Mouse (Mus musculus): ENCODE results near the gene Ccdc85c.

Ccdc85c gene

DNA sequence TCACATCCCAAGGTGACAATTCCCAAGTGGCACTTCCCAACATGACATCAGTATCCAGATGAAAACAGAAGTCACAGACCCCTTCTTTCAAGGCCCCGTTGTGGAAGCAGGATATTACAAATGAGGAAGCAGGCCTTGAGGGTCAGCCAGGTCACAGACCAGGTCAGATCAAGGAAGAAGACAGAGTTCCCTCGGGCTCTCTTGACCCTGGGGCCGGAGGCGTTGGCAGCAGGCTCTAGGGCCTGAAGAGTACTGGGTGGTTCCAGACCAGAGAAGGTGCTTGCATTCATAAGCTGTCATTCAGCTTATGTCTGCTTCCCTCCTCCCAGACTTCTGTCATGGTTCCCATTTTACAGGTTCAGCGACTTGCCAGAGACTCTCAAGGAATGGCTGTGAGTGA lies 5.5 kb downstream of the Ccdc85c start:
- no peak for DNase-seq (ENCODE audit: low read depth, low spot score)

DNA sequence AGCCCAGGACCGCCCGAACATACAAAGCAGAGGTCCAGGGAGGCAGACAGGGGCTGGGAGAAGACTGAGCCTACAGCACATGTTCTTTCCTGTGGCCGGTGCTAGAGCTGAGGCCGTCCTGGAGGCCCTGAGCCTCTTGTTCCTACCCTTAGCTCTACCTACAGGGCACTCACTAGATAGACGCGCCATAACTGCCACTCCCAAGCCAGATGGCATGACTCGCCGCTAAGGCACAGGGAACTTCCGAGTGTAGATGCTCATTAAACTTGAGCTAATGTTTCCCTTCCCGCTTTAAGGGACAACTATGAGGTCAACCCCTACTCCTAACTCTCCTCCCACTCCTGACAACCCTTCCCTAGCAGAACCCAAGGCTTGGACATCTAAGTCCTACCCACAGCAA lies 6.3 kb downstream of the Ccdc85c start:
- no peak for DNase-seq (ENCODE audit: low read depth, low spot score)

DNA sequence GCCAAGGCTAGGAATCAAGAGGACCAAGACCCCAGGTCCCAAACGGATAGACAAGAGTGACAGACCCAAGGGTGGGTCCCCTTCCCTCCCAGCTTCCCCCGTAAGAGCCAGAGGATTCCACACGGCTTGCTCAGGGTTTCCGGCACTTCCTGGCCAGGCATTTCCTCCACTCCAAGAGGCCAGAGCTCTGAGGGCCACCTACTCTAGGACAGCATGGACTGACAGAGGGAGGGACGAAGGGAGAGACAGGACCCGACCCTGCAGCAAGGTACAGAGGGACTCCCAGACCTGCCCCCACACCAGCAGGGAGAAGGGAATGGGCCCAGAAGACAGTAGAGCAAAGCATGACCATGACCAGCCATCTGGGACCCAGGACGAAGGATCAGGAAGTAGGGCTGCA lies 7.6 kb downstream of the Ccdc85c start:
- no peak for DNase-seq (ENCODE audit: low read depth, low spot score)

DNA sequence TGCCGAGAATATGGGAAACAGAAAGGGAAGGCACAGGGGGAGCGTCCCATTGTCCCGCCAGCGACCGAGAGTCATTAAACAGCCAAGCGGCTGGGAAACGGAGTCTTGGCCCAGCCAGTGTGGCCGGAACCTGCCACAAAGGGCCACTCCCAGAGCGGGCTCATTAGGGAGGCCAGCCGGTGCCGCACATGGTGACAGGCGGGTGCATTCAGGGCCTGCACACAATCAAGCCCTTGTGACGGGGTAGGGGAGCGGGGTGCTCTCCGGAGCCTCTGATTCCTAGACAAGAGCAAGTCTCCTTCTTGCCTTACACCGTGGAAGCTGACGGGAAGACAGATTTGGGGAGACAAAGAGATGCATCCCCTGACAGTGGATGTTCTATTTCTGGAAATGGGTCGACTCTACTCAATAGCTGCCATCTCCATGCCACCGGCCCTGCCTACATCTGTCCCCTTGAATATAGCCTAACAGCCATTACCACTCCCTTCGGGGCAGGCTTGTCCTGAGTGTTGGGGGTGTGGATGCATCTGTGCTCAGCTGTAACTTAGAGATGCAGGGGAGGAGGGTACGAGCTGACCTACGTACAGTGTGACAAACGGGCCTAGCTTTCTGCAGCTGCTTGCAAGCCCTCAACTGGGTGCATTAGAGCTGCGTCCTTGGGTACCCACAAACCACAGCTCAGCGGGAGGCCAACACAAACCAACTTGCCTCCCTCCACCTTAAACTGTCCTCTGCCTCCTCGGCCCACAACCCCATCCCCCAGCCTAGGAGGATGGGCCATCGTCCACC lies 9.2 kb downstream of the Ccdc85c start:
- DNase-seq (ENCODE audit: low read depth, low spot score): no peak

DNA sequence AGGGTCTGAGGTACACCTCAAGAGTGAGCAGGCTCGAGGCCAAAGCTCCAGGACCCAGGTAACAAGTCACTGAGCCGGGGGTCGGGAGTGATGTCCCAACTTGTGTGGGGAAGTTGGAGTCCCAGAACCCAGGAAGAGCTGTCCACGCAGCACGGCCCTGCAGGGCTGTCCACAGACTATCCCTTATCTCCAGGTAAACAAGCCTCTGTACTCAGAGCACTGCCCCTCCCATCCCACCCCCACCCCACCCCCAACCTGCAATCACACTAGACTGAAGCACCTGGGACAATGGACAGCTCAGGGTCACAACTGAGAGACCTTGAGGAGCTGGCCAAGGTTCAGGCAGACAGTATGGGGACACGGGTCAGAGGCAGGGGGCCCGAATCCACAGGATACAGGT lies 10.3 kb downstream of the Ccdc85c start:
- no peak for DNase-seq (ENCODE audit: low read depth, low spot score)

DNA sequence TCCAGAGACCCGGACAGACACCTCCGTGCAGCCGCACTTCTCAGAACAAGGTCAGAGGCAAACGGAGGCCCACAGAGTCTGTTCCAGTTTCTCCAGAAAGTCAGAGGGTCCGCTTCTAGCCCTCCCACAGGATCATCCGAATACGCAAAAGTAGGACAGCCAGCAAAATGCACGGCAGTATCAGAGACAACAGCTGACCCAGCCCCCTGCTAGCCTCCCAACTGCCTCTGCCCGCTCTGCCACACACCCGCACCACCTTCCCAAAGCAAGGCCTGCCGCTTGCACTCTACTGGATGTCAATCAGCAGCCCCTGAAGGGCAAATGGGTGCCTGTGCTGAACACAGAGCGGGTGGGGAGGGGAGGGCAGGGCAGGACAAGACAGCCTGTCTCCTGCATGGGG lies 14.3 kb downstream of the Ccdc85c start:
- no peak for DNase-seq (ENCODE audit: low read depth, low spot score)

DNA sequence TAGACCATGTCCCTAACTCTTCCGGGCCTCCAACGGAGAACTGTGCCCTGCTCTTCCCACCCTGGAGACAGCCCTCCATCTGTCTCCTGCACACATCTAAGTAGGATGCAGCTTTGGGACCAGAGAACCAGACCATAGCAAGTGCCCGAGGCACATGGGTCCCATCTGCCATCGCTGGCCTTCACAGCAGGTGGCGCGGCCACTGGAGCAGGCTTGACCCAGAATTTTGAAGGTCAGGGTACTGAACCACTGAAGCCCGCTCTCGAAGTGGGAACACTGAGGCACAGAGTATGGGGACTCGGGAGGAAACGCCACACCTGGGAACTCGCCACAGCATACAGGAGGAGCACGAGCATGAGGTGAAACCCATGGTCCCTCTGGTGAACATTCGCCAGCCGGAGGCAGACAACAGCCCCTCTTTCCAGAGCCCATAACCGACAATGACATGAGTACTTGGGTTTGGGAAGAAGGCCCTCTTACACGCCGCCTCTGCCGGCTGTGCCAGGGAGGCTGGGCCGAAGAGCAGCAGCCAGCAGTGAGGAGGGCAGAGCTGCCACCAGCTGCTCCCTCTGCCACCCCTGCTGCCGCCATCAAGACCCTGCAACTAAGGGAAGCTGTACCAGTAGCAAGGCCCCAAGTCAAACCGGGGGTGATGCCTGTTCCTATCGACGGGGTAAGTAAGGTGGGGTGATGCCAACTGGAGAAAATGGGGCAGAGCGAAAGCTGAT lies 15.7 kb downstream of the Ccdc85c start:
- DNase-seq (ENCODE audit: low read depth, low spot score): no peak

DNA sequence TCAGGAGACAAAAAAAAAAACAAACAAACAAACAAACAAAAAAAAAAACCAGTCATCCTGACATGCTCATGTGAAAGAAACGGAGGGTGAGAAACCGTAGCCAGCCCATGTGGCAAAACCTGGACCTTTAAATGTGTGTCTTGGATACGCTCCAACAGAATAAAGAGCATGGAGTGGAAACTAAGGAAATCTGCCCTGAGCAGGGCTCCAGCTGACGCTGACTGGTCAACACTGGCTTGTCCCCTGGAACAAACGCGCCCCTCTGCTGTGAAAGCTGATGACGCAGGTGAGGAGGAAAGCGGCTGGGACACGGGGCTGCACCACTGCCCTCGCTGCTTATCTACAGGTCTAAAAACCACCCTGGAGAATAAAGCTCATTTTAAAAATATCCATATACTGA lies 18.5 kb downstream of the Ccdc85c start:
- DNase-seq (ENCODE audit: low read depth, low spot score): no peak

DNA sequence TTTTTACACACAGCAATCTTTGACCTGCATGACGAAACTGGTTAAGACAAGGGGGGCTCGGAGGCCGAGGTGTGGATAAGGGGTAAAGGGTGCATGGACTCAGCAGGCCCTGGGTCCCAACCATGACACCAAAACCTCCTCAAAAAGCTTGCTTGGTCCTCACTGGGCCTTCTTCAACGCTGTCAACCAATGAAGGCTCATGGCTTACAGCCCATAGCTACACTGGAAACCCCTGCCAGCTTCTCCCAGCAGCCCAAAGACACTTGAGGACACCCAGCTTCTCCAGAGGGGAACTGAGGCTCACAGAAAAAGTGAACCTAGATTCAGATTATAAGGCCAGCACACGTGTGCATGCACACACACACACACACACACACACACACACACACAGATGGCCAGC lies 19.3 kb downstream of the Ccdc85c start:
- DNase-seq (ENCODE audit: low read depth, low spot score): no peak

DNA sequence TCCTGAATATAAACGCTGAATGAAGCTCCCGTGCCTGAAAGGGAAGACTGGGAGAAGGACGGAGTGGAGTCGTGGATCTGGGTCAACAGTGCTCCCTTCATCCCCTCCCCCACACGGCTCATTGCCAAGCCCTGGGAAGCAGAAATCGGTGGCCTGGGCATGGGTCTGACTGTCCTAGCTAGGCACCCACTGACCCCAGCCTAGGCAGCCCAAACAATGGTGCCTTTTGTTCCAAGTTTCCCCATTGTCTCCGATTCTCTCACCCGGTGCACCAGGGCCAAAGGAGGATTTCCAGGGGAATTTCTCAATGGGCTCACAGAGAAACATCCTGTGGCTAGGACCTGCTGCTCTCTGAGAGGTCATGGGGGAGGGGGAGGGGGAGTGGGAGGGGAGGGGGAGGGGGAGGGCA lies 19.7 kb downstream of the Ccdc85c start:
- peak; percentile 44 for DNase-seq (ENCODE audit: low read depth, low spot score)

DNA sequence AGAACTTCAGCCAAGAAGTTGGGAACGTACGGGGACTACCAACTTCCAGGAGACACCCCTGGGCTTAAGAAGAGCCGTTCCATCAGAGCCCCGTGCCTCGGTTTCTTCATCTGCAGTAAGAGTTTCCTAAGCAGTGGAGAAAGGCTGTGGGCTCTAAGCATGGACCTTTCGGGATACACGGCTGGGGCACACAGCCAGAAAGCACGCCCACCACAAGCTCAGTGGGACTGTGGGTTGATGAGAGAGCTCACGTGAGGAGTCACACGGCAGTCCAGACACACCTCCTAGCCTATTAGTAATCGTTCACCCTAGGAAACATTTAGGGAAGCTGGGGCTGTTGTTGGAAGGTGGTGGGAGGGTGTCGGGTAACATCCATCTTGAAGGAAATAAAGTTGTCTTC lies 22.2 kb downstream of the Ccdc85c start:
- DNase-seq (ENCODE audit: low read depth, low spot score): no peak

DNA sequence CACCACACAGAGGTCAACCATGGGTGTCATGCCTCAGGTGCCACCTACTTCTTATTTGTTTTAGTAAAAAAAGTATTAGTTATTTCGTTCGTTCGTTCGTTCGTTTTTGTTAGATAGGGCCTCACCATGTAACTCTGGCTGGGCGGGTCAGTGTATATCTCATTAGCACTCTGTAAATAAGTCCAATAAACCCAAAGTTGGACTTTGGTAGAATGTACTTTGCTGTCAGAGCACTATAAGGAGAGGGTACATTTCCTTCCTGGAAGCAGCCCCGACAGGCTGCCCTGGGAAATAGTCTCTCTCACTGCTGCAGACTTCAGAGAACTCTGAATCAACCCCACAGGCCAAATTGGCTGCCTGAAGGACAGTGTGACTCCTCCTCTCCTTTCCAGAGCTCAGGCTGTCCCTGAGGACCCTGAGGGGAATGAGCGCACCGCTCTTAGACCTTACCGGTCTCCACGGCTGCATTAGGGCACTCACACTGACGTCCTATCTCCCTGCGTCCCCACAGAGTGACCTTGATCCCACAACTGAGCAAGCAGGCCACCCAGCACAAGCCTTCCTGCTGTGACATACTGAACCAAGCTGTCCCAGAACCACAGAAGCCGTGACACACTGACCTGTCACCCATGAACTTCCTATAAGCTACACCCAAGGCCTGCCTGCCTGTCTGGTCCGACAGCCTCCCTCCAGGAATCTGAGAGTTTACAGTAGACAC lies 23.2 kb downstream of the Ccdc85c start:
- no peak for DNase-seq (ENCODE audit: low read depth, low spot score)

DNA sequence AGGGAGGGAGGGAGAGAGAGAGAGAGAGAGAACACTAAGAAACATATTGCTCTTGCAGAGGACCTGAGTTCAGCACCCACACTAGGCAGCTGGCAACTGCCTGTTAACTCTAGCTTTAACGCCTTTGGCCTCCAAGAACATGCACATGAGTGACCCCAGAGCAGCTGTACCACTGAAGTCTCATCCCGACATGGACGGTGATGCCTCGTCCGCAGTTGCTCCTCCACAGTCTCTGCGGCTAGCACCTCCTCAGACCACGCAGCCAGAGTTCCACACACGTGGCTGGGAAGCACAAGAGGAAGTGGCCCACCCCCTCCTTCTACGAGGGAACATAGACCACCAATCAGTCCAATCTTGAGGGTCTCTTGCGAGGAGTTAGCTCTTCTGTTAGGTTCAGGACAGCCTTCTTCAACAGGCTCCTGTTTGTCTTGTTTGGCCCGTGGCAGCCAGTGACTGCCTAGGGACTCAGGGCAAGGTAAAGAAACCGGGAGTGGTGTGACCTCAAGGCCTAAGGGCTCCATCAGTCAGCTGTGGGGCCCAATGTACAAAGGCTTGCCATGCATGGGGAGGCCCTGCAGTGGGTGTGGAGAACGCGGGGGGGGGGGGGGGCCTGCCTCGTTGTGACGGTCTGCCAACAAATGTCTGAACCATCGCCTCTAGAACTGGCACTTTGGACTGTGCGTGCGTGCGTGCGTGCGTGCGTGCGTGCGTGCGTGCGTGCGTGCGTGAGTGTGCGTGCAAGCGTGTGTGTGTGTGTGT lies 24.0 kb downstream of the Ccdc85c start:
- DNase-seq (ENCODE audit: low read depth, low spot score): no peak

DNA sequence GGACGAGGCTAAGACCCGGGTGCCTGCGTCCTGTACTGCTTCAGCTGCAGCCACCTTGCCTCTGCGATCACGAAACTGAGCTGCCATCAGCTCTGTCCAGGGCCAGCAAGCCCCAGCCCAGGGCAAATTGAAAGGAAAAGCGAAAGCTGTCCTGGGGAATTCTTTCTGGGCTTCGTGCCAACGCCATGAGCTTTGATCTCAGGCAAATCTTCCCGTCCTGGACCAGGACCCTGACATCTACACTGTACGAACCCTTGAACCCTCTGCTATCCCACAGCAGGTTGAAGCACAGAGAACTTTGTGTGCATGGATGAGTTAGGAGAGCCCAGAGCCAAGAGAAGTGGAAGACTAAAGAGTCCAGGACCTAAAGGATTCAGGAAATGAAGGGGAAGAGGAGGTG lies 25.7 kb downstream of the Ccdc85c start:
- no peak for DNase-seq (ENCODE audit: low read depth, low spot score)

DNA sequence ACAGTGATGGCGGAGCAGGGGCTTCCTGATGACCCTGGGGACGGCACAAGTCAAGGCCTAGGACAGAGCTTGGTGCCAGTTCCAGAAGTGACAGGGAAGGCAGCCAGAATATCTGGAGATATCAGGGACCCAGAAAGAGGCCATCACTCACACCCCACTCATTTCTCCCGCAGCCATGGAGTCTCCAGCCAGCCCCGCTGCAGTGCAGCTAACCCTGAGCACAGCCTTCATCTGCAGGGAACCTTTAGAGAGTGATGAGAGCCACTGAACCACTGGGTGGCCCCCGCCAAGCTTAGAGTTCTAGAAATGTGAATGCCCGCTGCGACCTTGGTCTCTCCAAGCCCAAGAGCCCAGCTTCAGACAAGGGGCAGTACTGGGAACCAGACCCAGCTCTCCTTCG lies 26.2 kb downstream of the Ccdc85c start:
- DNase-seq (ENCODE audit: low read depth, low spot score): no peak

DNA sequence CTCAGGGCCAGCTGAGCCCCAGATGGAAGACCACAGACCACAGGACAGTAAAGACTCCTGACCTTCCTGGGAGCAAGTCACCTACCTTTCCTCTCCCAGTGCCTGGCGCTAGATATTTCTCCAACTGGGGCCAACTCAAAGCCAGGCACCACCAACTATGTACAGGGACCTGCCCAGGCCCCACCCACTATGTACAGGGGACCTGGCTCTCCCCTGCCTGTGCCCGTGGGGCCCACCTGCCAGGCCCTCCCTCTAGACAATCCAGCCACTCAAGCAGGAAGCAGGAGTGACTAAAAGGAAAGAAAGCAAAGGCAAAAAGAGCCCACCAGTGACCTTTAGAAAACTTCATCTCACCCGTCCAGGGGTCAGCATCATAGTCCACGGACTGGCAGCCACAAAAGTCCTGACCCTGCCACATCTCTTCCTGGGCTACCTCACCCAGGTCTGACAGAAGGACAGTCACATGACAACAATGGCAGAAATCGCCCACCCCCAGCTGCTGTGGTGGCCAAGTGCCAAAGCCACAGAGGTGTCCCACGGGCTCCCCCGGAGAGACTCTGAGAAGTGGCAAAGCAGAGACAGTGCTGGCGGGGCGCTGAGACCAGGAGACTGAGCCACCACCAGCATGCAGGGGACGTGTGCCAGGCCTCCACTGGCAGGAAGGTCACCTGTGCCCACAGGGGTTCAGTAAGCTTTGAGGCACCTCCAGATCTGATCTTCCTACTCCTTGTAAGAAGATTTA lies 28.3 kb downstream of the Ccdc85c start:
- no peak for DNase-seq (ENCODE audit: low read depth, low spot score)

DNA sequence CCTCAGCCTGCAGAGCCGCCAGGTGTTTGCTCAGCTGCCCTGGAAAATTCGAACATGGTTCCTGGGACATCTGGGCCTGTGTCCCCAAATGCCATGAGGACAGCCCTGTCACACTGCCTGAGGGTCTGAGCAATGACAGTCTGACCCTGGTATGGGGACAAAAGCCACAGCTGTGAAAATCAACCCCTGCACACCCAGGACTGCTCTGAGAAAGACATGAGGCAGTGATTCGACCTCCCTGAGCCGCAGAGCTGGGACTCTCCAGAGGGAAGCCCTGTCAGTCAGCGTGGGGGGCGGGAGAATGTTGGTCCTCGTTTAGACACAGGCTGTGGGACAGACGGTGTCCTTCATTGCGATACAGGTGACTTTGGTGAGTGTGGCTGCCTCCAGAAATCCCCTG lies 29.6 kb downstream of the Ccdc85c start:
- DNase-seq (ENCODE audit: low read depth, low spot score): no peak

DNA sequence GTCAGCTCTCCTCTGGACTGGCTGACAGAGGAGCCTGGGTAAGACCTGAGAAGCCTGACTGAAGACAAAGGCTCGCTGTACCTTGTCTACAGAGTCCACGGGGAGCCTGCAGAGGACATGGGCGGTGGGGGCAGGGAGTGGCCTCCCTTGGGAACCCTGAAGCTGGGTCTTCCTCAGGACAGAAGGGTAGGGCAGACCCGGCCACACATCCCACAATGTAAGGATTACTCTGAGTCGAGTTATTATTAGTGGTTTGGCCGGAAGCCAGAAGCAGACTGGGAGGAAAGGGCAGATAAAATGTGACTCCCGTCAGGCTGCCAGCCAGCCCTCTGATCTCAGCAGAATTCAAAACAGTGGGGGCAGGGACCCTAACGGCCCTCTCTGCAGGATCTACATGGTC lies 30.4 kb downstream of the Ccdc85c start:
- DNase-seq (ENCODE audit: low read depth, low spot score): no peak

DNA sequence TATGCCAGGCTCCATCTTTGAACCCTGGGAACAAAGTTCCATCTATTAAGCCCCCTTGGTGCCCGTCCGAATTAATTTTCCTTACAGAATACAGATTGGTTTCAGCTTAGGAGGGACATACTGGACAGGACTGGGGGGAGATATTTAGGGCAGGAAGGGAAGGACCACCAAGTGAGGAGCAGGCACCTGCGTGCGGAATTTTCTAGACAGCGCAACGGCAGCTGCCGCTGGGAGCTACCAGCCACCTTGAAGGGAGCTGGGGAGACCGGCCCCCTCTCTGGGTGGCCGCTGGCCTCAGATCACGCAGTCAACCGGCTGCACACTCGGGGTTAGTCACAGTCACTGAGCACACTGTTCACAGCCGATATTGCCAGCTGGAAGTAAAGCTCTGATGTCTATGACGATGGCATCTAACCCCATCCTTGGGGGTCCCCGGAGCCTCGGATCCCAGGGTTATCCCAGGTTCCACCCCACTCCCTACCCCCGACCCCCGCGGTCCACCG lies 32.9 kb downstream of the Ccdc85c start:
- DNase-seq (ENCODE audit: low read depth, low spot score): no peak

DNA sequence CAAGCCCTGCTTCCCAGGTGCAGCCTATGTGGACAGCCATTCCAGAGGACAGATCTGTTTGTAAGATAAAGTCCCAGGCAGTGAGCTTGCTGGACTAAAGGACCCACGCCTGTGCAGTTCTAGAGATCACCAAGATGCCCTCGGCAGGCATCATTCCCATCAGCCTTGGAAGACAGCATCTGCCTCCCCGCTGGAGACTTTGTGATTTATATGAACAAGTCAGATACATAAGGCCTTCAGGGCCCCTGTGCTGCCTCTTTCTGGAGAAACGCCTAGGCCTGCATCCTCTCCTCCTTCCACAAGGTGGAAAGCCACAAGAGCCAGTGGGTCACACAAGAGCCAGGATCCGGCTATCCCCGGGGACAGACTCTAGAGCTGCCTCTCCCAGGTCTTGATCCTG lies 33.6 kb downstream of the Ccdc85c start:
- peak; percentile 23 for DNase-seq (ENCODE audit: low read depth, low spot score)

DNA sequence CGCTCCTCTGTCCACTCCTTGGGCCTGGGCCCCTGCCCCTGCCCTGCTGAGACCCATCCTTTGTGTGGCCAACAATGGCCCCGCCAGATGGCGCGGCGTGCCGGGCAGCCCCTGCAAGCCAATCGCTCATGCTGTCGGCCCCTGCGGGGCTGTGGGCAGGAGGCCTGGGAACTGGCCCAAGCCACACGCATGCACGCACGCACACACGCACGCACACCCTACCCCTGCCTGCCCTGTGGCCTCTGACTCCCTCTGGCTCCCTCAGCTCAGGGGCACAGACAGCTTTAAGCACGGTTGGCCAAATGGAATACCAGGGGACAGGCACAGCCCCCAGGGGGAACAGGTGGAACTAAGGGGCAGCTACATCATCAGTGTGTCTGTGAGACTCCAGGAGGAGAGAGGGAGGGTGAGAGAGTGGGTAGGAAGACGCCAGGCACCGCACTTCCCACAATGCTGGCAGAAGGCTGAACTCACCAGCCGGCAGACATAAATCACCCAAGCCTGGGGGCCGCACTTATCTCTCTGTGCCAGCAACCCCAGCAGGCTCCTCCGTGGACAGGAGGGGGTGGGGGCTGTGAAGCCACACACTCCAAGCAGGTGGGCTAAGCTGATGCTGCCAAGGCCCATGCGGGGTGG lies 34.2 kb downstream of the Ccdc85c start:
- DNase-seq (ENCODE audit: low read depth, low spot score): no peak
